Mouse (Mus musculus): ENCODE data around the gene Gm49391.
"Not testable (repeated sequence)": the region's sequence is repeated elsewhere in the genome, so short reads cannot be mapped to it uniquely, and the experiment has no call there.

The Gm49391 gene

DNA sequence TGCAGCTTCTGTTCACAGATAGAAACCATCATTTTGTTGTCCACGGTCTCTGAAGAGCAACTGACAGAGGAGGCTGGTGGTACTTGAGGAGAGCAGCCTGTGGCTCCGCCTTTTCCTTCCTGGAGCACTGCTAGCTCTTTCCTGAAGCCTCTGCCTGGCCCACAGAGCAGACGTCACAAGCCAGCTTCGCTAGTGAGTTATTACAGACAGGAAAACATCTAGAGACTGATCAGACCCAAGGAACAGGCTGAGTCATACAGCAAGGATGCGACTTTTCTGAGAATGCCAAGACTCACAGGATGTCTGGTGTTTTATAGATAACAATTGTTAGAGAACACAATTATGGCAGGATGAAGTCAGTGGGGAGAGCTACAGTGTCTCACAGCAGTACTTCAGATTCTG lies at the start of gene Gm49391, which contains the start of gene Ctla2a:
Gene Gm49391, minus strand, starts transcription at position 72 of the 402 bp plus-strand sequence.
Gene Ctla2a, minus strand, starts transcription at position 126 of the 402 bp plus-strand sequence.
- peak; percentile 72 for DNase-seq

DNA sequence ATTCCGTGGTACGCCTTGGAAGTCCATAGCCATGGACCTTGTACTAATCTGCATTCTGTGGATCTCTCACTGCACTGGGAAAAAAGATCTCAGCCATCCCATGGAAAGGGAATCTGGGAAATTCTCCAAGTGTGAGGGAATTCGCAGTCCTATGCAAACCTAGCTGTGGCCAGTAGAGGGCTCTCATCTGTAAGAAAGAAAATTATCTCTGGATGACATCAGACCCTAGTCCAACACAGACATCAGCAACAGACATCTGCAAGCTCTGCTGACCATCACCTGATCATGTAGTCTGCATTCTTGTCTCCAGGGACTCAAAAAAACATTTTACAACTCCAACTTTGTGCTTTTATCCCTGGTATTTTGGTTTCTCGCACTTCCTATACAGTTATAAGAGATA lies 35.9 kb upstream of the Gm49391 start:
- DNase-seq: not testable (repeated sequence)

DNA sequence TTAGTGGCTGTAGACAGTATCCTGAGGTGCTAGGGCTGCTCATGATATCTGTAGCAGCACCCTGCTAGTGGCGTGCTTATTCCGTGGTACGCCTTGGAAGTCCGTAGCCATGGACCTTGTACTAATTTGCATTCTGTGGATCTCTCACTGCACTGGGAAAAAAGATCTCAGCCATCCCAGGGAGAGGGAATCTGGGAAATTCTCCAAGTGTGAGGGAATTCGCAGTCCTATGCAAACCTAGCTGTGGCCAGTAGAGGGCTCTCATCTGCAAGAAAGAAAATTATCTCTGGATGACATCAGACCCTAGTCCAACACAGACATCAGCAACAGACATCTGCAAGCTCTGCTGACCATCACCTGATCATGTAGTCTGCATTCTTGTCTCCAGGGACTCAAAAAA lies 27.6 kb upstream of the Gm49391 start:
- DNase-seq: not testable (repeated sequence)

DNA sequence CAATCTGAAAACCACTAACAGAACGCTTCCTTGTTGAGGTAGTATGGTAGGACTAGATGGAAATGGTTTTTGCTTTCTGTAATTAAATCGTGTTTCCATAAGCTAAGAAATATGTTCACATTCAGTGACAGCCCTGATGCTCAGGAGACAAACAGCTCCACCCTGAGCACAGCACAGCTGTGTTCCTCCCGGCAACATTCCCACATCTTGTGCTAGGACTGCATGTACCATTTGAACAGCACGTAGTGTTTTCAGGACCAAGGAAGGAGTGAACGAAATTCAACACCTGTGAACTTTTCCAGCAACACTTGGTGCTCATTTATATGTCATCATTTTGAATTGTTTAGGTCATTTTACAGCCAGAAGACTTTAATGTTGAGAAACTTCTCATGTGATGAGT lies 25.3 kb upstream of the Gm49391 start:
- no peak for DNase-seq

DNA sequence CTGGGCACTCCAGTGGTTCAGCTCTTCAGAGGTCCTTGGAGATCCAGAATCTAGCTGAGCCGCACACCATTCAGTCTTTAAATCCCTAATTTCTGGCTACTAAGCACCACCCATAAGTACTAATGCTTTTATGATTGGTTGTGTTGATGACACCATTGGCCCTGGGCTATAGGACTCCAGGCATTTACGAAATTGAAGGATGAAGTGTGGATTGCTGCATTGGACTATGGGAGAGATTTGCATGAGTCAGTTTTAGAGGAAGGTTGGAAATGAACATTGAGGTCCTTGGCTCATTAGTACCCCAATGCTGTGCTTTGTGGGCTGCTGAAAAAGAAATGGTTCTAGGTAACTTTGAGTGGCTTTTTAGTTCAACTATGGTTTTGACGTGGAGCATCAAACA lies 5.5 kb upstream of the Gm49391 start, which contains the start of gene Tpbpa:
Gene Tpbpa, minus strand, starts transcription at position 101 of the 400 bp plus-strand sequence.
- DNase-seq: not testable (repeated sequence)

DNA sequence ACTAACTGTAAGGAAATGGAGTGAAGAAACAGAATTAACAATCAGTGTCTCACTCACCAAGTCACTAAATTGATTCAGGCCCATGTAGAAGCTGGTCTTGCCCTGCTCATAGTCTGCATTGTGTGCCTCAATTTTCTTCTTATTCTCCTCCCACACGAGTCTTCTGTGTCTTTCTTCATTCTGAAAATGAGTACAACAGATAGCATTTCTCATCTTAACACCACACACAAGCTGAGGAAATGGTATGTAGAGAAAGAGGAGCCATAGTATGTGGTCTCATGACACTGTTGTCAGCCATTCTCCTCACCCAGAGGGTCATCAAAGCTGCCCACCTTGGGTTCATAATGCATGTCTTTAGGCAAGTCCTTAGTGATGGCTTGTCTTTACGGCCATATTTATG lies 881 bp downstream of the Gm49391 start, which contains the start of gene Gm49393:
Gene Gm49393, minus strand, starts transcription at position 101 of the 400 bp plus-strand sequence.
- DNase-seq: not testable (repeated sequence)

DNA sequence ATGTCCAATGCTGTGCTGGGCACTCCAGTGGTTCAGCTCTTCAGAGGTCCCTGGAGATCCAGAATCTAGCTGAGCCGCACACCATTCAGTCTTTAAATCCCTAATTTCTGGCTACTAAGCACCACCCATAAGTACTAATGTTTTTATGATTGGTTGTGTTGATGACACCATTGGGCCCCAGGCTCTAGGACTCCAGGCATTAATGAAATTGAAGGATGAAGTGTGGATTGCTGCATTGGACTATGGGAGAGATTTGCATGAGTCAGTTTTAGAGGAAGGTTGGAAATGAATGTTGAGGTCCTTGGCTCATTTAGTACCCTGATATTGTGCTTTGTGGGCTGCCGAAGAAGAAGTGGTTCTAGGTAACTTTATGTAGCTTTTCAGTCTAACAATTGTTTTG lies 31.6 kb downstream of the Gm49391 start, which contains the start of gene Tpbpb:
Gene Tpbpb, minus strand, starts transcription at position 101 of the 400 bp plus-strand sequence.
- DNase-seq: not testable (repeated sequence)

DNA sequence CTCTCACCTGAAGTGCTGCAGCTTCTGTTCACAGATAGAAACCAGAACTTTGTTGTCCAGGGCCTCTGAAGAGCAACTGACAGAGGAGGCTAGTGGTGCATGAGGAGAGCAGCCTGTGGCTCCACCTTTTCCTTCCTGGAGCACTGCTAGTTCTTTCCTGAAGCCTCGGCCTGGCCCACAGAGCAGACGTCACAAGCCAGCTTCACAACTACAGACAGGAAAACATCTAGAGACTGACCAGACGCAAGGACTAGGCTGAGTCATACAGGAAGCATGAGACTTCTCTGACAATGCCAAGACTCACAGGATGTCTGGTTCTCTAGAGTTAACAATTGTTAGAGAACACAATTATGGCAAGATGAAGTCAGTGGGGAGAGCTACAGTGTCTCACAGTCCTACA lies 39.0 kb downstream of the Gm49391 start, which contains the start of gene Ctla2b:
Gene Ctla2b, minus strand, starts transcription at position 120 of the 400 bp plus-strand sequence.
- DNase-seq: peak; percentile 73

DNA sequence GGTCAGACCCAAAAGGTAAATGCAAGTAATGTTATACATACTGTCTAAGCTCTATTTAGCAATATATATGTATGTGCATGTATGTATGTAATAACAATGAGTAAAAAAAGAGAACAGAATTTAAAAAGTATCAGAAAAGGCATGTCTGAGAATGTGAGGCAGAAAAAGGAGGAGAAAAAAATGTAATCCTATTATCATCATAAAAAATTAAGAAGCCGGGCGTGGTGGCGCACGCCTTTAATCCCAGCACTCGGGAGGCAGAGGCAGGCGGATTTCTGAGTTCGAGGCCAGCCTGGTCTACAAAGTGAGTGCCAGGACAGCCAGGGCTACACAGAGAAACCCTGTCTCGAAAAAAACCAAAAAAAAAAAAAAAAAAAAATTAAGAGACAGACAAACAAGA lies 39.6 kb downstream of the Gm49391 start, which contains the start of gene Gm49392:
Gene Gm49392, minus strand, starts transcription at position 101 of the 400 bp plus-strand sequence.
- not testable (repeated sequence) for DNase-seq

DNA sequence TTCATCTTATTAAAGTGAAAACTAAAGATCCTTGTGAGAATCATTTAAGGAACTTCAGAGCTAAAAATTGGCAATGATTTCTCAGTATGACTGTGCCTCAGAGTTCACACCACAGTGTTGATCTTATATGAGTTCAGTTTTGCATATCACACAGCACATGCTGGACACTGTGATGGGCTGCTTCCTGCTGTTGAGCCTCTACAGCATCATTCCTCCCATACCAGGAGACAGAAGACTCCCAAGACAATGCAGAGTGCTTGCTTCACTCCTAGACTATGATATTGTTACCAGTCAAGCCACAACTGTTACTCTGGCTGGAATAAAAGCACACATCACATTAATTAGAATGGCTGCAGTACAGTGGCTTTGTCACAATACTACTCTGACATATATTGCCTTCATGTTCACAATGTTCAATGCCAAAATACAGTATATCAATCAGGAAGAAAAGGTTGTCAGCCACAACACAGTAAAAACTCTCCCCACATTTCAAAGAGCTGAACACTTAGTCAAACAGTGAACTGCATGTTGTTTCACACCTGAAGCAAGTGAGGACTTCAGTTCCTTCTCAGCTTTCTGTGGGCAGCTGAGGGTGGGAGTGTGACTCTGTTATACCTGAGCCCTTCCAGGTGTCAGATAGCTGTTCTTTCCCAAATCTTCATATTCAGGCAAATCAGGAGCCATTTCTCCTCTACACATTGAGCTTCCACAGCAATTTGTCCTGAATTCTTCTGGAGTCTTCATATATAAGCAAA lies 40.8 kb downstream of the Gm49391 start:
- no peak for DNase-seq

DNA sequence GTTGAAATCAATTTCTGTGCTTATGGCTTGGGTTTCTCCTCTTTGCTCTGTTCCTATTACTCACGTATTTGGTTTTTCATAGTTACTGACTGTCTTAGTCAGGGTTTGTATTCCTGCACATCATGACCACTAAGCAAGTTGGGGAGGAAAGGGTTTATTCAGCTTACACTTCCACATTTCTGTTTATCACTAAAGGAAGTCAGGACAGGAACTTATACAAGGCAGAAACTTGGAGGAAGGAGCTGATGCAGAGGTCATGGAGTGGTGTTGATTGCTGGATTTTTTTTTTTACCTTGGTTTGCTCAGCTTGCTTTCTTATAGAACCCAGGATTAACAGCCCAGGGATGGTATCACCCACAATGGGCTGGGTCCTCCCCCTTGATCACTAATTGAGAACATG lies 44.1 kb downstream of the Gm49391 start:
- no peak for DNase-seq

DNA sequence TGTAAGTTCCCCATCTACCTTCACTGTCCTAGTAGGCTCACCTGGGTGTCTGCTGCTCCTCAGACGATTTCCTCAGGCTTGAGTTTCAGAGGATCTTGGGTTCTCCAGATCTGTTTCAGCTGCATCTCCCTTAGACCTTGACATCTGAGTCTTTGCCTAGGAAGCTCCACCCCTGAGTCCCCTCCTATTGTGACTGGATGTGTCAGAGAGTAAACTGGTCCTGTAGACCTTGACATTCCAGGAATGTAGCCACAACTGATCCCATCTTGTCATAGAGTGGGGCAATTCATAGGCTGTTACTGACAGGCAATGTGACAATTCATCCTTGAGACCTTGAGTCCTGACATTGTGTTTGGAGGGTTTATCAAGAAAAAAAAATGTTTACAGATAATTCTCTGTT lies 72.1 kb downstream of the Gm49391 start, which contains the start of gene 4930486L24Rik:
Gene 4930486L24Rik, minus strand, starts transcription at position 195 of the 400 bp plus-strand sequence.
- no peak for DNase-seq

DNA sequence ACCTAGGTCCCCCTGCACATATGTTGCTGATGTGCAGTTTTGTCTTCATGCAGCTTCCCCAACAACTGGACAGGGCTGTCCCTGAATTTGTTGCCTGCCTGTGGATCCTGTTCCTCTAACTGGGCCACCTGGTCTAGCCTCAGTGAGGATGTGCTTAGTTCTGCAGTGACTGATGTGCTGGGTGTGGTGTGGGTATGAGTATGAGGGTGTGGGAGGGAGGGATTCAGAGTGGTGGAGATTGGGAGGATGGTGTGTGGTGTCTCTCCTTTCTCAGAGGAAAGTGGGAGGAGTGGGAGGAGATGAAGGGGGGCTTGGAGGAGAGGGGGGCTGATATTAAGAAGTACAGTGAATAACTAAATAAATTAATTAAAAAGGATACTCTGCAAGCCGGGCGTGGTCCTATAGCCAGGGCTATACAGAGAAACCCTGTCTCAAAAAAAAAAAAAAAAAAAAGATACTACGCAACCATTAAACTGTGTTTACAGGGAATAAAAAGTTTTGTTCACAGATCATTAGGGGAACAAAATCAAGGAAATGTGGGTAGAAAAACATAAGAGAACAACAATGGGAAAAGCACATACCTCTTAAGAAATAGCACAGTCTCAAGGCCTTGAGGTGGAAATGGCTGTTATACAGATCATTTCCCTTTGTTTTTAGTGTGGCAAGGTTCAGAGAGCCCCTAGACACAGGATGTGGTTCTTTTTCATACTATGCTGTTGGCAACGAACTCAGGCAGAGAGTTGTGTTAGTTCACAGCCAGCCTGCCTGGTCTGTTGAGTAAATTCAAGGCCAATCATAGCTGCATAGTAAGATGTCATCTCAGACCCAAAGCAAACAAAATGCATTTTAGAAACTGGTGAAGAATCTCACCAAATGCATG lies 87.9 kb downstream of the Gm49391 start:
- DNase-seq: peak; percentile 4

All from kidney, postnatal 14 days (tissue).